Mouse (Mus musculus) retina, embryonic 14.5 days (tissue): Measurements from ENCODE around the gene Grik5.

Experiments used
- DNase-seq: peaks from one replicate; pipeline ENCODE4 v3.0.0-alpha.2; 2015; ENCODE audit warnings: low spot score

The Grik5 gene

GRCm38 (mm10) chr7:25030032-25030753 lies 42.0 kb downstream of the Grik5 start:
- peak; percentile 95 for DNase-seq

GRCm38 (mm10) chr7:25026452-25026851 lies 45.7 kb downstream of the Grik5 start:
- no peak for DNase-seq

- no peak for DNase-seq
Measured at GRCm38 (mm10) chr7:25025855-25026439, 46.2 kb downstream of the Grik5 start.

- DNase-seq: no peak
Measured at GRCm38 (mm10) chr7:25011592-25011991, 60.6 kb downstream of the Grik5 start.

GRCm38 (mm10) chr7:25010090-25010913 lies 61.8 kb downstream of the Grik5 start:
- peak; percentile 80 for DNase-seq

GRCm38 (mm10) chr7:25009099-25009700 lies 62.9 kb downstream of the Grik5 start:
- peak; percentile 53 for DNase-seq

GRCm38 (mm10) chr7:25008635-25009034 lies 63.5 kb downstream of the Grik5 start:
- DNase-seq: peak; percentile 79

- DNase-seq: peak; percentile 57
Measured at GRCm38 (mm10) chr7:25007609-25008374, 64.4 kb downstream of the Grik5 start.

GRCm38 (mm10) chr7:25006586-25007364 lies 65.4 kb downstream of the Grik5 start:
- no peak for DNase-seq

- DNase-seq: no peak
Measured at GRCm38 (mm10) chr7:25006171-25006570, 66.0 kb downstream of the Grik5 start.

- DNase-seq: peak; percentile 66
Measured at GRCm38 (mm10) chr7:25005421-25006065, 66.6 kb downstream of the Grik5 start, which contains the start of gene Atp1a3. Atp1a3 (minus strand) TSS chr7:25005958.

GRCm38 (mm10) chr7:25004806-25005205 lies 67.3 kb downstream of the Grik5 start:
- DNase-seq: no peak

GRCm38 (mm10) chr7:25003820-25004388 lies 68.2 kb downstream of the Grik5 start:
- DNase-seq: no peak

GRCm38 (mm10) chr7:25003291-25003690 lies 68.9 kb downstream of the Grik5 start:
- DNase-seq: peak; percentile 40

GRCm38 (mm10) chr7:25000711-25001110 lies 71.4 kb downstream of the Grik5 start:
- DNase-seq: no peak

- no peak for DNase-seq
Measured at GRCm38 (mm10) chr7:25000211-25000610, 71.9 kb downstream of the Grik5 start.

GRCm38 (mm10) chr7:24993081-24993480 lies 79.1 kb downstream of the Grik5 start:
- DNase-seq: no peak

GRCm38 (mm10) chr7:24990478-24990877 lies 81.7 kb downstream of the Grik5 start:
- no peak for DNase-seq

GRCm38 (mm10) chr7:24987941-24988340 lies 84.2 kb downstream of the Grik5 start:
- DNase-seq: no peak

GRCm38 (mm10) chr7:24985799-24986198 lies 86.3 kb downstream of the Grik5 start:
- no peak for DNase-seq
